Mouse (Mus musculus): ENCODE data around the gene Ptpre. TPM values are rescaled to one million over a fixed set of nuclear protein-coding genes. Genes with fewer than 3 reads are reported as not detected.
A peak's percentile ranks its signal among the peaks of the same experiment; 100 is the strongest.

Ptpre gene
- total and polyA plus RNA-seq, 3 experiments = 2.3 to 6.9 (median 3.7) TPM

GRCm38 (mm10) chr7:135517191-135517590, 20.1 kb upstream of the Ptpre start:
- Histone ChIP-seq H3K9me3 (replicated peaks; ENCODE audit: low read length) (no peaks in the 10 kb centered on the region), H3K9ac (ENCODE audit: insufficient read depth, low read depth) (no peak overlapping the region), H3K27ac (ENCODE audit: insufficient read depth, low read depth) (no peak overlapping the region), H3K4me2 (ENCODE audit: insufficient read depth, low read depth, poor library complexity, severe bottlenecking) (peak overlapping the region; percentile 47; the same call in 1 of the 2 replicates), H3K36me3 (replicated peaks in 1 of 2; ENCODE audit: control insufficient read depth in 1 of 2, insufficient read depth in 1 of 2, low read length in 1 of 2) (no peaks in the 10 kb centered on the region), H3K27me3 (replicated peaks) (no peaks in the 10 kb centered on the region), H3K79me2 (replicated peaks; ENCODE audit: control insufficient read depth, extremely low read depth, insufficient read depth, poor library complexity, severe bottlenecking) (no peaks in the 10 kb centered on the region), H3K4me3 (replicated peaks in 1 of 3; ENCODE audit: low read depth in 2 of 3, low read length in 2 of 3, poor library complexity in 1 of 3) (no peak overlapping the region), H3K4me1 (ENCODE audit: control insufficient read depth in 1 of 2, insufficient read depth in 2 of 2) (peaks cover 18 to 61% of the 10 kb centered on the region in 2 experiments)
- TF ChIP-seq EP300 (IDR thresholded peaks at IDR 0.05; ENCODE audit: low read length) (peak; percentile 80), CHD2 (IDR thresholded peaks at IDR 0.05; ENCODE audit: low read length) (peak; percentile 61; the same call in 1 of the 2 replicates), JUND (conservative IDR thresholded peaks at IDR 0.05; ENCODE audit: low read depth, low read length) (no peak), ETS1 (conservative IDR thresholded peaks at IDR 0.05; ENCODE audit: low read depth, low read length) (peak; percentile 59; the same call in 1 of the 2 replicates), MYC (IDR thresholded peaks at IDR 0.05; ENCODE audit: low read depth, low read length) (no peak), BHLHE40 (IDR thresholded peaks at IDR 0.05; ENCODE audit: low read depth, low read length) (0 out of 2 replicates have a peak, but pooled peaks have one; percentile 23), MEF2A (IDR thresholded peaks at IDR 0.05; ENCODE audit: borderline replicate concordance, low read depth, low read length) (peak; percentile 47; the same call in 1 of the 2 replicates), ZMIZ1 (IDR thresholded peaks at IDR 0.05; ENCODE audit: low read depth, low read length) (no peak)
- in situ Hi-C loops (cut with MboI; ENCODE audit: low pct_ligation_motif_present, low pct_unique_long_range_greater_than_20kb, low sequenced_read_pairs) (no loop called here), dilution Hi-C loops (cut with MboI; ENCODE audit: extremely low pct_ligation_motif_present, extremely low pct_unique_long_range_greater_than_20kb, low sequenced_read_pairs) (no loop called here)
- peak; percentile 77 for DNase-seq (ENCODE audit: extremely low read depth)

- no peaks in the 10 kb centered on the region for H3K36me3 ChIP-seq (replicated peaks in 1 of 2; ENCODE audit: control insufficient read depth in 1 of 2, insufficient read depth in 1 of 2, low read length in 1 of 2)
- peaks cover 18 to 68% of the 10 kb centered on the region in 2 experiments for H3K4me1 ChIP-seq (ENCODE audit: control insufficient read depth in 1 of 2, insufficient read depth in 2 of 2)
- H3K27ac ChIP-seq (ENCODE audit: insufficient read depth, low read depth) = no peak overlapping the region
- TF ChIP-seq USF1 (IDR thresholded peaks at IDR 0.05; ENCODE audit: low read depth, low read length) (no peak), MAX (IDR thresholded peaks at IDR 0.05; ENCODE audit: low read length) (no peak), ZKSCAN1 (IDR thresholded peaks at IDR 0.05; ENCODE audit: borderline replicate concordance, low read depth, low read length) (no peak)
- no peak overlapping the region for H3K4me2 ChIP-seq (ENCODE audit: insufficient read depth, low read depth, poor library complexity, severe bottlenecking)
- no peaks in the 10 kb centered on the region for H3K27me3 ChIP-seq (replicated peaks)
- no peak overlapping the region for H3K4me3 ChIP-seq (replicated peaks in 1 of 3; ENCODE audit: low read depth in 2 of 3, low read length in 2 of 3, poor library complexity in 1 of 3)
- no peaks in the 10 kb centered on the region for H3K9me3 ChIP-seq (replicated peaks; ENCODE audit: low read length)
- no peak overlapping the region for H3K9ac ChIP-seq (ENCODE audit: insufficient read depth, low read depth)
- DNase-seq (ENCODE audit: extremely low read depth) = no peak
- H3K79me2 ChIP-seq (replicated peaks; ENCODE audit: control insufficient read depth, extremely low read depth, insufficient read depth, poor library complexity, severe bottlenecking) = no peaks in the 10 kb centered on the region
- dilution Hi-C loops (cut with MboI; ENCODE audit: extremely low pct_ligation_motif_present, extremely low pct_unique_long_range_greater_than_20kb, low sequenced_read_pairs) = no loop called here
- in situ Hi-C loops (cut with MboI; ENCODE audit: low pct_ligation_motif_present, low pct_unique_long_range_greater_than_20kb, low sequenced_read_pairs) = no loop called here
Observed at GRCm38 (mm10) chr7:135520241-135520640, 17.0 kb upstream of the Ptpre start.

- no peak overlapping the region for H3K4me2 ChIP-seq (ENCODE audit: insufficient read depth, low read depth, poor library complexity, severe bottlenecking)
- no peak for TF ChIP-seq MXI1 (IDR thresholded peaks at IDR 0.05; ENCODE audit: low read depth, low read length)
- TF ChIP-seq PAX5 (IDR thresholded peaks at IDR 0.05; ENCODE audit: low read length) = no peak
- TF ChIP-seq CTCF (conservative IDR thresholded peaks at IDR 0.05 in 1 of 2, IDR thresholded peaks at IDR 0.05 in 1 of 2; ENCODE audit: low read depth in 2 of 2, low read length in 2 of 2) = no peak
- TF ChIP-seq ETS1 (conservative IDR thresholded peaks at IDR 0.05; ENCODE audit: low read depth, low read length) = no peak
- TF ChIP-seq IRF4 (IDR thresholded peaks at IDR 0.05; ENCODE audit: low read depth, low read length) = no peak
- no peak for TF ChIP-seq HCFC1 (IDR thresholded peaks at IDR 0.05; ENCODE audit: low read depth, low read length)
- TF ChIP-seq MAFK (IDR thresholded peaks at IDR 0.05; ENCODE audit: insufficient replicate concordance, low read length) = no peak
- TF ChIP-seq KAT2A (IDR thresholded peaks at IDR 0.05; ENCODE audit: insufficient replicate concordance, low read length) = no peak
- TF ChIP-seq GABPA (IDR thresholded peaks at IDR 0.05; ENCODE audit: insufficient replicate concordance, low read depth, low read length) = no peak
- TF ChIP-seq UBTF (IDR thresholded peaks at IDR 0.05; ENCODE audit: low read depth, low read length) = no peak
- no peak for TF ChIP-seq EP300 (IDR thresholded peaks at IDR 0.05; ENCODE audit: low read length)
- TF ChIP-seq RCOR1 (conservative IDR thresholded peaks at IDR 0.05; ENCODE audit: low read depth, low read length) = no peak
- TF ChIP-seq MYC (IDR thresholded peaks at IDR 0.05; ENCODE audit: low read depth, low read length) = no peak
- TF ChIP-seq RAD21 (IDR thresholded peaks at IDR 0.05; ENCODE audit: low read depth, low read length) = no peak
- no peak for TF ChIP-seq ZNF384 (IDR thresholded peaks at IDR 0.05; ENCODE audit: low read depth, low read length)
- no peak for TF ChIP-seq SIN3A (IDR thresholded peaks at IDR 0.05; ENCODE audit: low read length)
- H3K4me1 ChIP-seq (ENCODE audit: control insufficient read depth in 1 of 2, insufficient read depth in 2 of 2) = peaks cover 13 to 51% of the 10 kb centered on the region in 2 experiments; a peak in 3 of 4 replicates
- no peaks in the 10 kb centered on the region for H3K9me3 ChIP-seq (replicated peaks; ENCODE audit: low read length)
- H3K27me3 ChIP-seq (replicated peaks) = no peaks in the 10 kb centered on the region
- H3K79me2 ChIP-seq (replicated peaks; ENCODE audit: control insufficient read depth, extremely low read depth, insufficient read depth, poor library complexity, severe bottlenecking) = no peaks in the 10 kb centered on the region
- H3K36me3 ChIP-seq (replicated peaks in 1 of 2; ENCODE audit: control insufficient read depth in 1 of 2, insufficient read depth in 1 of 2, low read length in 1 of 2) = no peaks in the 10 kb centered on the region
- H3K4me3 ChIP-seq (replicated peaks in 1 of 3; ENCODE audit: low read depth in 2 of 3, low read length in 2 of 3, poor library complexity in 1 of 3) = no peak overlapping the region
- in situ Hi-C loops (cut with MboI; ENCODE audit: low pct_ligation_motif_present, low pct_unique_long_range_greater_than_20kb, low sequenced_read_pairs) (no loop called here), dilution Hi-C loops (cut with MboI; ENCODE audit: extremely low pct_ligation_motif_present, extremely low pct_unique_long_range_greater_than_20kb, low sequenced_read_pairs) (no loop called here)
- DNase-seq (ENCODE audit: extremely low read depth) = no peak
- H3K9ac ChIP-seq (ENCODE audit: insufficient read depth, low read depth) = no peak overlapping the region
- H3K27ac ChIP-seq (ENCODE audit: insufficient read depth, low read depth) = no peak overlapping the region
Observed at GRCm38 (mm10) chr7:135521755-135522512, 15.3 kb upstream of the Ptpre start.
